Mouse (Mus musculus) monocyte, adult 5-6 weeks (primary cell): ENCODE data around the gene Zcchc24. TPM values are rescaled to one million over a fixed set of nuclear protein-coding genes. Genes with fewer than 3 reads are reported as not detected.

Experiments
- total RNA-seq: library from RNA; stranded (forward); fragments of 200-1000, 200-491, 200-594 nt; gene quantifications from 3 replicates; pipeline ENCODE4 v1.2.3, GENCODE M21; 2017

Zcchc24 gene
- total RNA-seq, 1 experiment from 2014 or later = 10.5 TPM

Other genes starting within 250 kb of the Zcchc24 start
- gene Ppif, start 74.9 kb downstream of the Zcchc24 start, total RNA-seq = 3.2 to 11.4 TPM (median 7.9 TPM) in 3 replicates
- gene Anxa11, start 73.1 kb upstream of the Zcchc24 start, total RNA-seq = 7.9 to 21.5 TPM (median 10.8 TPM) in 3 replicates
- gene Plac9a, start 134.1 kb upstream of the Zcchc24 start, total RNA-seq = not detected in 3 replicates
- 2.8 to 14.1 TPM (median 6.1 TPM) in 3 replicates for gene Tmem254a, start 158.6 kb upstream of the Zcchc24 start, total RNA-seq
- 0.19 TPM in 1 of 3 replicates, not detected in the others for gene Cphx1, start 169.3 kb upstream of the Zcchc24 start, total RNA-seq
- gene Duxbl1, start 209.5 kb upstream of the Zcchc24 start, total RNA-seq = not detected in 3 replicates